Mouse (Mus musculus): ENCODE measurements around the gene Ctnna3.
A peak's percentile ranks its signal among the peaks of the same experiment; 100 is the strongest.

Gene Ctnna3

DNA sequence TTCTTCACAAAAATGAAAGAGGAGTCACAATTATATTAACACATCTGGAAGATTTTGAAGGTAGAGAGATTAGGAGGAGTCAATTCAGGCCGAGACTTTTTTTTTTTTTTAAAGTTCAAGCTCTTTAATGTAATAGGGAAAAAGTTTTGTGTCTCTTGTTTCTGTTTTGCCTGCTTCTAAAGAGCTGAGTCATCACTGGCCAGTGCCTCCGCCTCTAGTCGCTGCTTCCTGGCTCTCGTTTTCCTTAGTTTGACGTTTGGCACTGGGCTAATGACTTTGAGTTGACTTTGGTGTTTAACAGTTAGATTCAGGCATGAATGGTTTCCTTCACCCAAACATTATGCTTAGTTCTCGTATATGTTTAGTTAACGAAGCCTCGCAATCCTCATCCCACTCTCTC is 282.6 kb downstream of the Ctnna3 start:
- no peak for DNase-seq (ENCODE audit: low spot score)

GRCm38 (mm10) chr10:63714151-63714550 is 284.3 kb downstream of the Ctnna3 start:
- no peak for DNase-seq (ENCODE audit: low spot score)

- DNase-seq (ENCODE audit: low spot score), result no peak
These were observed 339.0 kb downstream of the Ctnna3 start for GRCm38 (mm10) chr10:63768871-63769270.

GRCm38 (mm10) chr10:63771656-63772055 is 341.8 kb downstream of the Ctnna3 start:
- no peak for DNase-seq (ENCODE audit: low spot score)

GRCm38 (mm10) chr10:63772074-63772473 is 342.2 kb downstream of the Ctnna3 start:
- DNase-seq (ENCODE audit: low spot score), result no peak

DNA sequence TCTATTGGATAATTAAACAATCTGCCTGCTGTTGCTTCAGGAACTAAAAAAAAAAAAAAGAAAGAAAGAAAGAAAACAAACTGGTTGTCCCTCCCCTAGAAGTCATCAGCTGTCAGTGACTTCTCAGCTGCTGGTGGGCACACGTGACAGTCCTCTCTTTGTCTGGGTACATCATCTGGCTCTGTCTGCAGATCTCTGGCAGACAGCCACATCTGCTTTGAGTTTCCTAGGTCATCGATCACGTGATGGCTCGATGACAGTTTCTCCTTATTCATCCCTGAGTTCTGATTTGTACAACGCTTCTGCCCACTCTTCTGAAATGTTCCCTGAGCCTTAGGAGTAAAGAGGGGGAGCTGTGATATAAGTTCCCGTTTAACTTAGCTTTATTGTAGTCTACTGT is 352.1 kb downstream of the Ctnna3 start:
- peak; percentile 69 for DNase-seq (ENCODE audit: low spot score)

DNA sequence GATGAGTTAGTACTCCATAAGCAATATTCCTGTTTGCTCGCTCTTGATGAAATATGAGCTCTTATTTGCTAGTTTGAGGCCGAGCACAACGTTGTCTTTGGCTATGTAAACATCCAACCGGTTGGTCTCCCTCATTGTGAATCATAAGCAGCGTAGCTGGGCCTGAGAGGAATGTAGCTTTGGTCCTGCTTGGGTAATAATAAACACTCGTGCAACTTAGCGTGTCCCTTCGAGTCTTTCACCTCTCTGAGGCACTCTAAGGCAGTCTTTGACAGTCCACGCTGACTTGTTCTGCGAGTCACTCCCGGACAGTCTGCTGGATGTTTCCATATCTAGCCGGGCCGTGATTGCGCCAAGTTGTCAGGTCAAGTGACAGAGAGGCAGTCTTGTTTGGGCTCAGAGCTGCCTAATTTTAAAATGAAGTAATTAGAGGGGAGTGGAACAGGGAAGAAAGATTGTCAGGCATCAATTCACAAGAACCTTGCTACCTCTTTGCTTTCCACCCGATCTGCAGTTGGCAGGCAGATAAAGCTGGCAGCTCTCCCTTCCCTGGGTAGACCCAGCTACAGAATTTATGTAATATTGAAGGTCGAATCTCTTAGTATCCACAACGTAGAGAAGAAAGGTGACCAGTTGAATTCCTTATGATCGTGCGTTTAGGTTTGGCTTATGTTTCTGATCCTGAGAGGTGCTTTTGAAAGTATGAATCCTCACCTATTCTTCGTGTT is 355.1 kb downstream of the Ctnna3 start:
- DNase-seq (ENCODE audit: low spot score), result no peak

GRCm38 (mm10) chr10:63786390-63786789 is 356.5 kb downstream of the Ctnna3 start:
- DNase-seq (ENCODE audit: low spot score), result no peak

DNA sequence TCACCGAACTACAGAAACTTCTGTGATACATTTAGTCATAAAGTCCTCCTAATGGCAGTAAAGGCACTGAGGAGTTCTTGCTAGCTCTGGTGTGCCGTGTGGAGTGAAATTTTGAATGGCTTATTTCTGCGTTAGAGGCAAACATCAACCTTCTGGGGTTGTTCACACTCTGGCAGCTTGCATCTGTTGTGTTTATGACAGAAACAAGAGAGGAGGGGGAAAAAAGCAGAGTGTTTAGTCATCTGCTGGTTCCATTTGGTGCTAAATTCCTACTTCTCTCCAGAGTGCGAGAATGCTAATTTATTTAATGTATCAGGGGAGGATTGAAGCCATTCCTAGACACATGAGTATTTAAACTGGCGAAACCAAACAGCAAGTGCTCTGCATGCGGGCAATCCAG is 374.0 kb downstream of the Ctnna3 start:
- DNase-seq (ENCODE audit: low spot score), result no peak

DNA sequence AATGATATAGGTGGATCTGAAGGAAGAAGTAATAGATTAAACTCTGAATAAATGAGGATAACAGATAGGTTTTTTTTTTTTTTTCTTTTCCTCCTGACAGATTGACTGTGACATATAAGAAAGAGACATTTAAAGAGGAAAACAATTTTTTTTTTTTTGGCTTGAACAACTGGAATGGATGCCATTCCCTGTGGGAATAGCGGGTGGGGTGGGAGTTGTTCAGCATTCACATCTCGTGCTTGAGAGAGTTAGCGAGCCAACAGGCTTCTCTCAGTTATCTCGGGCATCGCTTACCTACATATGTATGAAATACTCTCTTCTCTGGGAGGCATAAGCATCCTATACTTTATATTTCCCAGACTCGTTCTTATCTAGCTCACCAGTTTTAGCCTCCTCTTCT is 375.7 kb downstream of the Ctnna3 start:
- no peak for DNase-seq (ENCODE audit: low spot score)

GRCm38 (mm10) chr10:63806254-63806653 is 376.4 kb downstream of the Ctnna3 start:
- no peak for DNase-seq (ENCODE audit: low spot score)

GRCm38 (mm10) chr10:63810043-63810617 is 380.2 kb downstream of the Ctnna3 start:
- DNase-seq (ENCODE audit: low spot score), result no peak

DNA sequence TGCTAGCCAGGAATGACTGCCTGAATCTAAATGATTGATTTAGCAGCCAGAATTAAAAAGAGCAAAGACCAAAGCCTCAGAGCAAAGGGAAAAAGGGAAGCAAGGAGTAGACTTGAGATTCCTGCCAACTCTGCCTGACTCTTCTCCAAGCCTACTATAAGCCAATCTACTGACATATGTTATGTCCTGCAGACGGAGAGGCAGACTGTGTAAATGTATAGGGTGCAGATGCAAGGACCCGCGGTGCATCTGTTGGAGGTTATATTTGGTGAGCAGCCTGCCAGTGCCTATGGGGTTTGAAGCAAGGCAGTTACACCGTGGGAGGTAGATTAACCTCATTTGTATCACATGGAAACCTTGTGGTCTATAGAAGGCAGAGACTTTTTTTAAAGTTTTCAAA is 409.1 kb downstream of the Ctnna3 start:
- DNase-seq (ENCODE audit: low spot score), result no peak

GRCm38 (mm10) chr10:63851946-63852345 is 422.0 kb downstream of the Ctnna3 start:
- DNase-seq (ENCODE audit: low spot score), result no peak

GRCm38 (mm10) chr10:63869123-63869522 is 439.2 kb downstream of the Ctnna3 start:
- DNase-seq (ENCODE audit: low spot score), result no peak

GRCm38 (mm10) chr10:63880462-63880903 is 450.6 kb downstream of the Ctnna3 start:
- DNase-seq (ENCODE audit: low spot score), result no peak

DNA sequence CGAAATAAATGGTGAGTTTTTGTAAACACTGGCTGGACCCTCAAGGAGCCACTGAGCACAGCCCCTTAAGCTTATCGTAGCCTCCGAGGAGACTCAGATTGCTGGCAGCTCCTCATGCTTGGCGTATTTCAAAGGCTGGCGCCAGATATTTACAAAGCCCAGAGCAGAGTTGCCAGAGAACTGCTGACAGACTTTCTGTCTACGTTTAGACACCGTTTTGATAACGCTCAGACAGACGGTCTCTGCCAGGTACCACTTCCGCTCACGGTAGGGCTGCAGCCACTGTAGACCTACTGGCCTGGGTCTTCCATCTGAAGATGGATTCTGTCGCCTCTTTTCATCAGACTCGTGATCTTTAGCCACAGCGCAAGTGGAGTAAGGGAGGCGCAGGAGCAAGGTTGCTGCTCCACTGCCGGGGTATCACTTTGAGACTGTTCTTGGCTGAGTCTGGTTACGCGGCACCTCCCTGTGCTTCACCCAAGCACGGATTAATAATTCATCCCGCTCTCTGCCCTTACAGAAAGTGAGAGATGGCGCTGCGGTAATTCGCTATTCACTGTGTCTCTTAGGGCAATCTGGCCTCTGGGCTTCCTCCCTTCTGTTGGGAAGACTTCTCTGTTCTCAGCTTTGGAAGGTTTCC is 456.7 kb downstream of the Ctnna3 start:
- DNase-seq (ENCODE audit: low spot score), result no peak

DNA sequence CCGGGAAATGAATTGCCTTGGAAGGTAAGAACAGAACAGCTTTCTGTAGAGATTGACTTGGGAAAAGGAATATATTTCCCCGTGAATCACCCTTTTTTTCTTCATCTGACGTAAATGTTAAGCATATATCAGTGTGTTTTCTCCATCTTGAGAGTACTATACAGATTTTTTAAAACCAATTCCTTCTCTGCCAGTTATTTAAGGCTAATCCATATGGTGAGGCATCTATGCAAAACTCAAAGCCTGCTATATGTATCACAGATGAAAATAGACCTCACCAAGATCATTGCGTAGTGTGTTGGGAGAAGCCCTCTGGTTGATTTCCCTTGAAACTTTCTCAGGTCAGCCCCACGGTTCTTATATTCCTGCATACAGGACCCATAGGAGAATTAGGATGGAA is 464.7 kb downstream of the Ctnna3 start:
- DNase-seq (ENCODE audit: low spot score), result no peak

DNA sequence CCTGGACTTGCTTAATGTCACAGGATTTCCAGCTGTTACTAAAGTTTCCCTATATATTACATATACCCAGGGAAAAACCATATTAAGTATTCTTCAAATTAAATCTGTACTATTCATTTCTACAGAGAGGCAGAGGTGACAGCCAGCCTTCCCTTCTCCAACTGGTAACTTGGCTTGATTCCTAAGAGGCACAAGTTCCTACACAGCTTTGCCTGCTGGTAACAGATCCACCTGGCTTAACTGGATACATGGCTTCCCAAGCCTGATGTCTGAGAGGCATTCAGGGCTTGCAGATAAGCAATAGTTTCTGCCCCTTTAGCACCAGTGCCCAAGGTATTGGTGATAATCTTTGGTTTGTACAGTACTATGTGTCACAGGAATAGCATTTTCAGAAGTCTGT is 470.0 kb downstream of the Ctnna3 start:
- no peak for DNase-seq (ENCODE audit: low spot score)

DNA sequence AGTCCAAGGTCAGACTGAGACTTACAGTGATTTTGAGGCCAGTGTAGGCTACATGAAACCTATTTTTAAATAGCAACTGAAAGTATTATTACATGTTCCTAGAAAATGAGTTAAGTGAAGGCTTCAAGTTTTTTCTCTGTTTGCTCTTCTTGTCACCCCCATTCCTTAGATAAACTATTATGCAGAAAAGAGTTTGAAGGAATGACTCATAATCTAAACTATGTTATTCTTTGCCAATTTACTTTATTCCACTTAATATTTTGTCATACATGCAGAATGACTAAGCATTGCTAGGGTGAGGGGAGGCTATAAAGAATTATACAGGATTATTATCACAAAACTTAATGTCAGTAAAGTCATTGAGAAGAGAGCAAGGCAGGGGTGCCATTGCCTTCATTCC is 479.0 kb downstream of the Ctnna3 start:
- DNase-seq (ENCODE audit: low spot score), result no peak

DNA sequence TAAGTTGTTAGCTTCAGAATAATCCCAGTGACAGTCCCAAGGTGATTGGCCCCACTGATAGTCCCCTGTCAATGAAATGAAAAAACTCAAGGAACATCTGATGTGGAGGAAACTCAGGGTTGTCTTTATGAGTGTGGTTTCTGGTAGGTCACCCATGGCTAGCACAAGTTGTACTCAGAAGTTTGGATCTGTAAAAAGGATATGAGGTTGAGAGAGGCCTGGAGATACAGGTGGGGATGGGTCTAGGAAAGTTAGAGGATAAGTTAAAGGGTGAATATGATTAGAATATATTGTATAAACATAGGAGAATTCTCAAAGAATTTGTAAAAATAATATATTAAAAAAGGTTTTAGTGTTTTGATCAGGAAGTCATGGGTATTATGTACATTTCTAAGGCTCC is 497.4 kb downstream of the Ctnna3 start, which contains the start of gene Gm10118:
Gm10118 (minus strand) TSS at position 101 of the 400 bp plus-strand sequence.
- no peak for DNase-seq (ENCODE audit: low spot score)

- no peak for DNase-seq (ENCODE audit: low spot score)
These were observed 504.0 kb downstream of the Ctnna3 start for GRCm38 (mm10) chr10:63933946-63934345.

- peak; percentile 12 for DNase-seq (ENCODE audit: low spot score)
These were observed 515.6 kb downstream of the Ctnna3 start for GRCm38 (mm10) chr10:63945534-63945933.
